17 mouse cellular contexts compared by ENCODE assay signal in the genomic region with DNA sequence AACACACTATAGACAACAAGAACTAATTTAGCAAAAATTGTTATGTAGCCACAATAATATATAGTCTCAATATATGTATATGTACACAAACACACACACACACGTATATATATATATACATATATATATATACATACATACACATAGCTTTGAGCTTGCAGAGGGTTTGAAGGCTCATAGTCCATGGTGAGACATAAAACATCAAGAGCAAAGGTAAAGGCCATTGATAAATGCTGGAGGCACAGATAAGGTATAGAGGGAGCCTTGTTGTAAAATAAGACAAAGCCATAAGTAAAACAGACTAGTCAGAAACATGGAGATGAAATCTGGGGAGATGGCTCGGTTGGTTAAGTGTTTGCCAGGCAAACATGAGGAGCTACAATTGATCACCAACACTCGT.
DNase-seq lines count a peak whose midpoint lies in the region; ATAC-seq lines count a peak whose summit lies in the region.
"Had no signal": no experiment of that assay in that cellular context is flagged by ENCODE, and none has a peak within 500 bp of the region (broad histone marks: within the 10 kb centered on the region; RNA-seq: fewer than 3 reads in every experiment).

No protein-coding gene starts in this region.

- no peaks in the 10 kb centered on the region for H3K27me3 ChIP-seq in embryonic facial prominence, embryonic 12.5 days
- H3K27me3 ChIP-seq in embryonic facial prominence, embryonic 15.5 days, result no peaks in the 10 kb centered on the region
- no peaks in the 10 kb centered on the region for H3K27me3 ChIP-seq in limb, embryonic 10.5 days (ENCODE audit: low read depth, poor library complexity, severe bottlenecking)
- no peaks in the 10 kb centered on the region for H3K27me3 ChIP-seq in forebrain, embryonic 10.5 days (ENCODE audit: poor library complexity, severe bottlenecking)
- H3K27me3 ChIP-seq: forebrain, embryonic 15.5 days; heart, embryonic 12.5 days; hindbrain, embryonic 15.5 days had no signal

- peaks cover 17% of the 10 kb centered on the region; the same call in 1 of the 2 replicates for H3K4me1 ChIP-seq in embryonic facial prominence, embryonic 12.5 days
- H3K4me1 ChIP-seq in embryonic facial prominence, embryonic 15.5 days, result peaks cover 5% of the 10 kb centered on the region
- peaks cover 18% of the 10 kb centered on the region for H3K4me1 ChIP-seq in limb, embryonic 10.5 days
- peaks cover 11% of the 10 kb centered on the region for H3K4me1 ChIP-seq in forebrain, embryonic 10.5 days
- H3K4me1 ChIP-seq: forebrain, embryonic 15.5 days; heart, embryonic 12.5 days; hindbrain, embryonic 15.5 days had no signal

- H3K9me3 ChIP-seq in embryonic facial prominence, embryonic 12.5 days, result no peaks in the 10 kb centered on the region
- no peaks in the 10 kb centered on the region for H3K9me3 ChIP-seq in embryonic facial prominence, embryonic 15.5 days (replicated peaks)
- no peaks in the 10 kb centered on the region for H3K9me3 ChIP-seq in limb, embryonic 10.5 days (replicated peaks)
- H3K9me3 ChIP-seq in forebrain, embryonic 10.5 days, result peaks cover 7% of the 10 kb centered on the region
- H3K9me3 ChIP-seq: forebrain, embryonic 15.5 days; hindbrain, embryonic 15.5 days had no signal

- H3K4me3 ChIP-seq in embryonic facial prominence, embryonic 12.5 days, result no peak overlapping the region
- H3K4me3 ChIP-seq in embryonic facial prominence, embryonic 15.5 days (replicated peaks), result no peak overlapping the region
- H3K4me3 ChIP-seq in limb, embryonic 10.5 days, result no peak overlapping the region
- H3K4me3 ChIP-seq in forebrain, embryonic 10.5 days, result no peak overlapping the region
- H3K4me3 ChIP-seq: erythroblast, embryonic 14.5 days; forebrain, embryonic 15.5 days; heart, adult 2 months; heart, embryonic 12.5 days; hindbrain, embryonic 15.5 days had no signal

- no peak for ATAC-seq in embryonic facial prominence, embryonic 12.5 days (ENCODE audit: insufficient number of reproducible peaks, insufficient read depth, low FRiP score, low TSS enrichment)
- ATAC-seq in embryonic facial prominence, embryonic 15.5 days (ENCODE audit: insufficient number of reproducible peaks, low FRiP score, low TSS enrichment, low read depth), result no peak
- ATAC-seq: forebrain, embryonic 15.5 days had no signal

- WGBS in embryonic facial prominence, embryonic 12.5 days, result 60% methylated on average over 3 of the region's 3 CpGs
- 64% methylated on average over 3 of the region's 3 CpGs for WGBS in embryonic facial prominence, embryonic 15.5 days
- WGBS in limb, embryonic 10.5 days, result 87% methylated on average over 3 of the region's 3 CpGs
- WGBS in forebrain, embryonic 10.5 days, result 71% methylated on average over 3 of the region's 3 CpGs

- H3K9ac ChIP-seq in embryonic facial prominence, embryonic 12.5 days, result no peak overlapping the region
- H3K9ac ChIP-seq in embryonic facial prominence, embryonic 15.5 days, result no peak overlapping the region
- H3K9ac ChIP-seq: forebrain, embryonic 15.5 days; heart, embryonic 12.5 days; hindbrain, embryonic 15.5 days had no signal

- no peaks in the 10 kb centered on the region for H3K36me3 ChIP-seq in embryonic facial prominence, embryonic 12.5 days
- H3K36me3 ChIP-seq in embryonic facial prominence, embryonic 15.5 days, result no peaks in the 10 kb centered on the region
- no peaks in the 10 kb centered on the region for H3K36me3 ChIP-seq in limb, embryonic 10.5 days
- H3K36me3 ChIP-seq in forebrain, embryonic 10.5 days (replicated peaks), result no peaks in the 10 kb centered on the region
- H3K36me3 ChIP-seq: forebrain, embryonic 15.5 days; heart, embryonic 12.5 days; hindbrain, embryonic 15.5 days had no signal

- H3K27ac ChIP-seq in embryonic facial prominence, embryonic 12.5 days, result peak overlapping the region; percentile 73
- peak overlapping the region; percentile 60; the same call in 1 of the 2 replicates for H3K27ac ChIP-seq in embryonic facial prominence, embryonic 15.5 days (replicated peaks)
- peak overlapping the region; percentile 34; the same call in 1 of the 2 replicates for H3K27ac ChIP-seq in limb, embryonic 10.5 days
- no peak overlapping the region; the same call in 1 of the 2 replicates for H3K27ac ChIP-seq in forebrain, embryonic 10.5 days
- H3K27ac ChIP-seq: forebrain, embryonic 15.5 days; heart, adult 2 months; hindbrain, embryonic 15.5 days had no signal

- no peak for DNase-seq in limb, embryonic 10.5 days (ENCODE audit: low spot score)
- no peak for DNase-seq in adrenal gland, adult 2 months
- no peak for DNase-seq in forebrain, embryonic 10.5 days (ENCODE audit: extremely low spot score, low spot score)
- no peak for DNase-seq in embryo, embryonic 11 days
- DNase-seq: adrenal gland, postnatal 10 days; cerebellum, adult 11-12 months; cerebellum, adult 9-10 months; cerebellum, postnatal 25 days; gastrocnemius, postnatal 10 days; heart, adult 2 months; kidney, adult 8-10 months had no signal

- no peak overlapping the region for H3K4me2 ChIP-seq in embryonic facial prominence, embryonic 12.5 days (replicated peaks)
- H3K4me2 ChIP-seq in embryonic facial prominence, embryonic 15.5 days (replicated peaks), result no peak overlapping the region
- H3K4me2 ChIP-seq: forebrain, embryonic 15.5 days; heart, embryonic 12.5 days; hindbrain, embryonic 15.5 days had no signal
